Mouse (Mus musculus) gonadal fat pad, adult 2 months (tissue): ENCODE results near the gene Ap1ar. TPM values are rescaled to one million over a fixed set of nuclear protein-coding genes. Genes with fewer than 3 reads are reported as not detected.
"Not testable (repeated sequence)": the region's sequence is repeated elsewhere in the genome, so short reads cannot be mapped to it uniquely, and the experiment has no call there.

Experiments used
- DNase-seq: peaks from one replicate; pipeline ENCODE4 v3.0.0-alpha.2; 2012; ENCODE audit warnings: low read depth
- polyA plus RNA-seq: library from polyadenylated mRNA; depleted of rRNA; stranded (reverse); fragments of >200 nt; gene quantifications from 2 replicates; pipeline ENCODE4 v1.2.3, GENCODE M21; 2012

Ap1ar gene
- polyA plus RNA-seq, 1 experiment: 12.7 TPM

DNA sequence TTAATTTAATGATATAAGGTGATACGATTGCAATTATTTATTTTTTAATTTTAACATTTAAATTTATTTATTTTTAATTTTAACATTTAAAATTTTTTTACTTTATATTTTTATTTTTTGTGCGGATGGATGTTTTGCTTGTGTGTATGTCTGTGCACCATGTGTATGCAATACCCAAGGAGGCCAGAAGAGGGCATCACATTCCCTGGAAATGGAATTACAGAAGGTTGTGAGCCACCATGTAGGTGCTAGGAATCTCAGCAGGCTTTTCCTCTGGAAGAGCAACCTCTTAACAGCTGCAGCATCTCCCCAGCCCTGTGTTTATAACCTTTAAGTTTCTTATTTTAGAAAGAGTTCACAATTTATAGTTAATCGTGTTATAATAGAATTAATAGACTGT, 41.6 kb downstream of the Ap1ar start:
- DNase-seq: no peak

DNA sequence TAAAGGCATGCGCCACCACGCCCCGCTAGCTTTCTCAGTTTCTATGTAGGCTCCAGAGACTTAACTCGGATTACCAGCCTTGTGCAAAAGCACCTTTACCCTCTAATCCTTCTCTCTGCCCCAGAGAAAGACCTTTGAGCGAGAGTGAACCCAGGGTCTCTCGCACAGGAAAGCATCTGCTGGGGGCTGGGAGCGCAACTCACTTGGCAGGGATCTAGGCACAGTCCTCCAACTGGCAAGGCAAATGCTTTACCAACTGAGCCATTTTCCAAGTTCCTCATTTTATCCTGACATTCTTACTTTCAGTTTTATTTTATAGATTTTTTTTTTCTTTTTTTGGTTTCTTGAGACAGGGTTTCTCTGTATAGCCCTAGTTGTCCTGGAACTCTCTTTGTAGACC, 44.3 kb downstream of the Ap1ar start:
- no peak for DNase-seq

DNA sequence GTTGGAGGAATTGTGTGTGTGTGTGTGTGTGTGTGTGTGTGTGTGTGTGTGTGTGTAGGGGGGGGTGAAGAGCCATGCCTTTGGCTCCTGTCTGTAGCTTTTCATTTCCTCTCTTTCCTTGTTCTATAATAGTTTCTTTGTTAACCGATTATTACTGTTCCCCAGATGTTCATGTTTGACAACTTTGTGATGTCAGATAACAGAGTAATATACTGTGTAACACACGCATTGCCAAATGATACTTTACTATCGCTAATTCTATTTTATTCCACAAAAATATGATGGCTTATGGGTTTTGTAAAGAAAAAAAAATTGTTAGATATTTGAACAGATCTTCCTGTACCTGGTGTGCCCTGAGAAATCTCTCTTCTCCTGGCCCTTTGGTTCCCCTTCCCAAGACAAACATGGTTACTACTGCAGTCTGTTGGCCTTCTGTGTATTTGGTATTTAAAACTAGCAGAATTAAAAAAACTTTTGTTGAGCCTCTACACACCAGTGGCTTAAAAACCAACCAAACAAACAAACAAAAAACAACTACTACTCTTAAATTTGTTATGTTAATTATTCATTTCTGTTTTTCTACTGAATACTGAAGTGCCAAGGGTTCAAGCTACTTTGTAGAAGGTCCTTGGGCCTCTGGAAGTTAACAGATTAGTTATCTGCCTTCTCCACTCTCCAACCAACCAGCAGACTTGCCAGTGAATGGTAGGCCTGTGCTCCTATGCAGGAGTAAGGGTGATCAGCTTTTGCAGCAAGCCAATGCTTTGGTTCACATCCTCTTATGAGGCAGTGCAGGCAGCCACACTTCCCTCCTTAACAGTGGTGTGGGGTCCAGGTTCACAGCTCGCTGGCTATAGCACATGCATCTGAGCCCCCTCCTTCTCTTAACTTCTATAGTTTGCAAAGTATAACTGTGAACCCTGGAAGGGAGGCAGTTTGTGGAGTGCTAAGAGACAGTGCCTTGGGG, 45.4 kb downstream of the Ap1ar start:
- no peak for DNase-seq

DNA sequence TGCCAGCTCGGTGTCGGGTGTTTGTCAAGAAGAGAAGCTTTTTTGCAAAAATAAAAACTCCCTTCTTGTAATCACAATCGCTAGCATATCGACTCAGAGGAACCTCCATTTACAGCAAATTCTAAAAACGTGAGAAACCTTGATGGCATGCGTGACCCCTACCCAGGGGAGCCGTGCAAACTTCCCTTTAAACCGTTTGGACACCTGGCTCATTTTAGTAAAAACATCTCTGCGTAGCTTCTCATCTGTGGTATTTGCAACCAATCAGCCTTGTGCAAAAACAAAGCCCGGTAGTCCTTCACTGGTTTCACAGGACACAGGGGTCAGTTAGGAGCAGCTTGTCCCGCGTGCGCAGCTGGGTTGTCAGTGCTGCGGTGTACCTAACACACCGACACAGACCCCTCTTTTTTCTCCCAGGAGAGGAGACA, 46.3 kb downstream of the Ap1ar start:
- DNase-seq: no peak

DNA sequence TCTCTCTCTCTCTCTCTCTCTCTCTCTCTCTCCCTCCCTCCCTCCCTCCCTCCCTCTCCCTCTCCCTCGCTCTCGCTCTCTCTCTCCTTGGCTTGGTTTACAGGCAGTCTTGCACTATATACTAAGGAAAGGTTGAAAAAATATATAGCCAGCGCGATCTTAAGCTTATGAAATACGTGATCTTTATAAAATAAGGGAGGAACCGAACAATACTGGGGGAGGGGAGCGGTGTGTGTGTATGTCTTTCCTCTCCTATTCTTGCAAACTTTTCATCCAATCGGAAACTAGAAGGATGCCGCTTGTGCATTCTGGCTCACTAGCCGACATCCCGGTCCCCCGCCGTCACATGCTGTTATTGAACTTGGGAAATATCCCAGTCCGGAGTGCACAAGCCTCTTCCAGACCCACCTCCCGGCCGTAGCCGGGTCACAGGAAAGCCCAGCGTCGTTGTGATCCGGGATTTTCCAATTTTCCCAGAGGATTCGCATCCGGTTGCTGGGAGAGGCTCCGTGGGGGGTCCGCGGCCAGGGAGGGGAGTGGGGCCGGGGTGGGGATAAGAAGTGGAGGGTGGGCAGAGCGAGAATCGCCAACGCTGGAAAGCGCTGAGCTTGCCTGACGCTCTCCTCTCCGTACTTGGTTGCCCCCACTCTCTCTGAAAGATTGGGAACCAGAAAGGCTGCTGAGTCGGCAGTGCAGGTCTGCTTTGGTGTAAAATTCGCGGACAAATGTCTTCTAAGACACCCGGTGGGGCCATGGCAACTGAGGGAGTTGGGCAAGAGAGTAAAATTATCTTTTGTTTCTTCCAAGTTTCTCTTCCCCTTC, 46.9 kb downstream of the Ap1ar start:
- DNase-seq: no peak

DNA sequence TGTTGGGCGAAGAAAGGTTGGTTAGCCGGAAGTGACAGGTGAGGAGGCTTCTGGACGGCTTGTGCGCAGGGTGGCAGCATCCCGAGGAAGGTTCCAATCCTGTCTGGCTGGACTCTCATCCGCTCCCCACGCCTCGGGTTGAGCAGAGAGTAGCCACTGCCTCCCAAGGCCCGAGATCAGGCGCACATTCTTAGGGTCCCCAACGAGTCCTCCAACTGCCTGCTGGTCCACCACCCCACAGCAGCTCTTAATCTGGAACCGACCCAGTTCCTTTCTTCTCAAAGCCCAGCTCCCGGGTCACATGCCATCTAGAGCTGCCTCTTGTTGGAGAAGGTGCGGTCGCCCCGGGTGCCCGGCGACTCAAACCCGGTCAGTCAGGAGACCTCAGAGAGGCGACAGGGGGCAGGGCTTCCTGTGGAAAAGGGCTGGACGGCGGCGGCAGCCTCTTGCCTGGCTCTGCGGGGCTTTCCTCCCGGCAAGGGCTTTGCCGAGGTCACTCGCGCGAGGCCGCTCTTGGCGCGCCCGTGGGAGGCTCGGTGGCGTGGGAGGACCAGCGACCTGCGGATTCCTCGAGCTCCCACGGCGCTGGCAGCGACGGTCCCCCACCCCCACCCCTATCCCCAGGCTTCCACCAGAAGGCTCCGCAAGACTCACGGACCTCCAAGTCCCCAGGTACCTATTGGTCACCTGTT, 47.7 kb downstream of the Ap1ar start, which contains the start of gene Tifa:
Tifa (plus strand) TSS at position 306 of the 692 bp plus-strand sequence.
- DNase-seq: no peak

DNA sequence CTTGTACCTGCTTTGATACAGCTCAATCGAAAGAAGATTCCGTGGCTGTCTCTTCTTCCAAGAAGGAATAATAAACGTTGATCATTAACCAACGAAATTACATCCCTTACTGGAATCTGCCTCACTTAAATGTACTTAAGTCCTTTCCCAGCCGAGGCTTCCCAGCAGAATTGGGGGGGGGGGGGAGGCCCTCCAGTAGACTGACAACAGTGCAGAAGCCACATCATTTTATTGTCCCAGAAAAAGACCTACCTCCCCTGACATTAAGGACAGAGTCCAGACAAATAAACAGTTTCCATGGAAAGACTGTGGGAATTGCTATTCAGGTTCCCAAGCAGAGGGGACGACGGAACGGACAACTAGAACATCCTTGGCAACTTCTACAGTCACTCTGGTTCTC, 48.4 kb downstream of the Ap1ar start:
- no peak for DNase-seq

DNA sequence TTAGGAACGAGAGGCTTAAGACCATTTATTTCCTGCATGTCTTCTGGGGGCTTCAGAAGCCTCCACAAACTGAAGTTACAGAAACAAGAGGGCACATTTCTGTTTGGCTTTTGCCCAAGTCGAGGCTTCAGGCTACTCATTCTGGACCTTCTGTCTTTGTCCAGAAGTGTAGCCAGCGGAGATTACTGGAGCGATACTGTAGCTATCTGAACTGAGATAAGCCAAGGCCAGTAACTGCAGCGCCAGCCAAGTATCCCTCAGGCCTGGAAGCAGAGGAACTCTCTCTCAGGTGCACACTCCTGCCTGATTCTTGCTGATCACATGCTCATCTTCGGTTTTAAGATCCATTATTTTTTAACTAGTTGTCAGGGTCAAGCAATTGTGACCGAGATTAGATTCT, 49.3 kb downstream of the Ap1ar start:
- DNase-seq: no peak

DNA sequence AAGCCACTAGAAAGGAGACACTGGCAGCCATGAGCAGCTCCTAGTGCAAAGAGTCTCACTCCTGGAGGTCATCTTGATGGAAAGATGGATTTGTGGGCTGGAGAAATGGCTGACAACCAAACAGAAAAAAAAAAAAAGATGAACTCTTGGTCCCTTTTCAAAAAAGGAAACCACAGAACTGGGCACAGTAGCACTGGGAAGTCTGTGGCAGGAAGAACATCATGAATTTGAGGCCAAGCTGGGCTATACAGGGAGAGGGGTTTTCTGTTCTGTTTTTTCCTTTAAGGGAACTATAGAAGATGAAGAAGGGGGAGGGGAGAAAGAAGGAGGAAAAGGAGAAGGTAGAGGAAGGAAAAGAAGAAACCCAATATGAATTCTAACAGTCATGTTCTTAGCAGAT, 50.3 kb downstream of the Ap1ar start:
- DNase-seq: no peak

DNA sequence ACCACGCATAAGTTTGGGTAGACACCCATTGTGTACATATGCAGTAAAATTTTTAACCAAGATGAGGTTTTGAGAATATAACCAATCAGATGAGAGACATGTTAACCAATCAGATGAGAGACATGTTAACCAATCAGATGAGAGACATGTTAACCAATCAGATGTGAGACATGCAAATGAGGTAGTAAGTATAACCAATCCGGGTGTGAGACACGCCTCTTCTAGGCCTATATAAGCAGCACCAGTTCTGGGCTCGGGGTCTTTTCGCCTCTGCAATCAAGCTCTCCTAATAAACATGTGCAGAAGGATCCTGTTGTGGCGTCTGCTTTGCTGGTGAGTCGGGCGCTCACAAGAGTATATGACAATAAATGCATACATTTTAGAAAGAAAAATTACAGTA, 53.6 kb downstream of the Ap1ar start:
- DNase-seq: not testable (repeated sequence)

DNA sequence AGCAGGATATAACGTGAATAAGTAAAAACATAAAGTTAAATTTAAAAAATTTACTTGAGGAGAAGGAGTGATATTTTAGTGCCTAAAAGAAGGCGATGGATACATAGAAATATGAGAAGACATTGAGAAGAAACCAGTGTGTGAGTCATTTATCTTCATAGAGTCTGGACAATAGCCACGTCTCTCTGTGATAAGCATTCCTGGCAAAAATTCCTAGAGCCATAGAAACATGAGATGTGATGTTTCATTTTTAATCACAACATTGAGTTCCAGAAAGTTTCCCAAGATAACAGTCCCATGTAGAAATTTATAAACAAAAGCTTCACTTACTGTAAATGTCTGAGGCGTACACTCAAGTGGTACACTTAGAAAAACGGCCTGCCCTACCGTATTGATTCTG, 54.4 kb downstream of the Ap1ar start:
- DNase-seq: no peak

DNA sequence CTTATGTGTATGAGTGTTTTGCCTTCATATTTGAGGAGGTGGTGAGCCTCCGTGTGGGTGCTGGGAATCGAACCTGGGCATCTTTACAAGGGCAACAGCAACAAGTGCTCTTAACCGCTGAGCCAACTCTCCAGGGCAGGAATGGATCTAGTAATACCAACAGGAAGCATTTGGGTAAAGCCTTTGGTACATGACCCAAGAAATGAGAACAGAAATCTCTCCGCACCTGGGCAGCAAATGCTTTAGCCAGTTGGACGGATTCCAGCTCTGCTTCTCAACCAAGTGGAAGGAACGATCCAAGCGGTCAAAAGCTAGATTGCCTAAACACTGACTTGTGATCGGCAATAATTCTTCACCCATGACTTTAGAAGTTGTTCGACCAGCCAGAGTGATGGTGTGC, 56.4 kb downstream of the Ap1ar start:
- DNase-seq: peak; percentile 90

DNA sequence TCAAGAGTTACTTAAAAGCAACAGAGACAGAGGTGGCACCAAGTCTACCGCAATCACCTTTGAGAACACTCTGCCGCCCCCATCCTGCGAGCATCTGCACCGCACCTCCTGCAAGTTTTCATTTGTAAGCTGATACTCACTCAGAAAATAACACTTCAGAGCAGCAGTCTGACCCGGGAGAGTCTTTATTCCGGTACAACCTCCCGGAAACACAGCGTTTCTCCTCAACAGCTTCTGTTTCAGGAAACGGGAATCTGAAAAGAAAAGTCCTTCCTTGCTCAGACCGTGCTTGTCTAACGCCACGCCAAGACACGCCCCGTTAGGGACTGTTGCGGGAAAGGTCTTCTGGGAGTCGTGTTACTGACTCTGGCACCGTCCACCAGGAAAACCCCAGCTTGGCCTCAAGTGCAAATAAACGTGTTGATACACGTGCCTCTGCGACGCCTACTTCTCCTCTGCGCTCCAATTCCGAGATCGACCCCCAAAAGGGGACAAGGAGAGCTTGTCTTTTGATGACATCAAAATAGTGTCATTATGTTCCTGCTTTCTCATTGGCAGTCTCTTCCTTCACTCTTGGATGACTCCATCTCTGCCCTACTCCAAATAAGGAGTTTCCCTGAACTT, 57.2 kb downstream of the Ap1ar start, which contains the start of gene Alpk1:
Alpk1 (minus strand) TSS at position 507 of the 624 bp plus-strand sequence.
- no peak for DNase-seq

DNA sequence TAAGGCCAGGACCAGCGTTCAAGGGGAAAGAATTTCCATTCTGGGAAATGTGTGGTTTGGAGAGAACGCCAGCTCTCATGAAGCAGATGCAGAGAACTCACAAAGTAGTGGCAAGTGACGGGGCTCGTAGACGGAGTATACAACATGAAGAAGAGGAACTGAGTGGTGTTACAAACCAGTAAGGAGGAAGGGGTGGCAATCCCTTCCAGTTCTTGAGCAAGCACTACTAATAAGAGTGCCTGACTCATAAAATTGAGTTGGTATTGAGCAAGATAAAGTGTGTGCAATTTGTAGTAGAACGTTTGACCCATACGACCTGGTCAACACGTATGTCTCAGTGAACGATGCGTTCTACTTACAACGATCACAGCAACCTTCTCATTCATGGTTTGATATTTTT, 68.2 kb downstream of the Ap1ar start:
- DNase-seq: no peak

DNA sequence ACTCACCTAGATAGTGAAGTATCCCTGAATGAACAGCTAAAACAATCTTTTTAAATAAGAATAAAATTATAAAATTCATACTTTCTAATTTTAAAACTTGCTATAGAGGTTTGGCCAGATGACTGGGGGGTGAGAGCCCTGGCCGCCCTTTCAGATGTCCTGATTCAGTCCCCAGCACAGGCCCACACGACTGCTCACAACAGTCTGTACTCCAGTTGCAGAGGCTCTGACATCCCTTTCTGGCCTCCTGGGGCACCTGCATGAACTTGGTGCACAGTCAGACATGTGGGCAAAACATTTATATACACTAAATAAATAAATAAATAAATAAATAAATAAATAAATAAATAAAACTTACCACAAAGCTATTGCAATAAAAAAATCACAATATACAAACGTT, 71.4 kb downstream of the Ap1ar start:
- DNase-seq: no peak

DNA sequence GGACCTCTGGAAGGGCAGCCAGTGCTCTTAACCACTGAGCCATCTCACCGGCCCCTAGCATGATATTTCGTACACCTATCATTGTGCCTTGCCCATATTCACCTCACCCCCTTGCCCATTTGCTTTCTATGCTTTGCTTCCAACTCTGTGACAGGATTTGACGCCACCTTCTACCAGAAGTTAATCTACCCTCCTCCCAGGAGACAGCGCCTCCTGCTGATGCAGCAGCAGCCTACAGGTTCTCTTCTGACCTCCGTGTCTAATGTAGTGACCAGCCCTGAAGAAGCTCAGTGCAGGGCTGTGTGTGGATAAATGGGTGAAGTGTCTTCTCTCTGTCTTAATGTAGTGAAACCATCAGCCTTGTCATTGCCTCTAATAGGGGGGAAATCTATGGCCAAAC, 72.8 kb downstream of the Ap1ar start:
- DNase-seq: no peak

DNA sequence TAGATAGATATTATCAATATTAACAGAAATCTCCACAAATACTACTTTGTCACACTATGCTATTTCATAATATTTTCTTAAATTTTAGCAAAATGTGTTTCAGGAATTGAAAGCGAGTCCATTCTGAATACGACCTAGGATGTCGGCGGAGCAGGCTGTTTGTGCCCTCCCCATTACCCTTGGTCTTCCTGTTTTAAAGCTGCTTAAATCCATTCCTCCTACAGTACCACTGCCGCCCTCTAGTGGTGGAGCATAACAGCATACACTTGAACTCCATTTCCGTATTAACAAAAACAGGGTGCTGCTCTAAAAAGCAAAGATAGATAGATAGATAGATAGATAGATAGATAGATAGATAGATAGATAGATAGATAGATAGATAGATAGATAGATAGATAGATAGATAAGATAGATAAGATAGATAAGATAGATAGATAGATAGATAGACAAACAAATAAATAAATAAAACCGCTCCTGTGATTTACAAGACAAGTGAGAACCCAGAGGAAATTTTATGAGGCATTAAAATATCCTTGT, 74.2 kb downstream of the Ap1ar start:
- DNase-seq: no peak

DNA sequence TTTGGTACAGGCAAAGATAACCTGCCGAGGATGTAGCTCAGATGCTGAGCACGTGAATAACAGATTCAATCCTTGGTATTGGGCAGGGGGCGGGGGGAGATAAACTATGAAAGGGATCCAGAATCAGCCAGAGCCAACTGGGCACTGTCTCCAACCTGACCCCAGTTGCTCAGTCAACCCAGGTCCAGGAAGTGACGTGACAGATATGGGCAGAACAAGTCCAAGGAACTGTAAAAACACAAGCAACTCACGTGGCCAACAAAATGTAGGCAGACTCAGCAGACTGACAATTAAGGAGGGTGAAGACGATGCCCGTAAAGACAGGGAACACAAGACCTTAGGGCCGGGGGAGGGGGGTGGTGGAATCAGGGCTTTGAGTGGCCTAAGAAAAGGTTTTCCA, 74.9 kb downstream of the Ap1ar start:
- DNase-seq: no peak

DNA sequence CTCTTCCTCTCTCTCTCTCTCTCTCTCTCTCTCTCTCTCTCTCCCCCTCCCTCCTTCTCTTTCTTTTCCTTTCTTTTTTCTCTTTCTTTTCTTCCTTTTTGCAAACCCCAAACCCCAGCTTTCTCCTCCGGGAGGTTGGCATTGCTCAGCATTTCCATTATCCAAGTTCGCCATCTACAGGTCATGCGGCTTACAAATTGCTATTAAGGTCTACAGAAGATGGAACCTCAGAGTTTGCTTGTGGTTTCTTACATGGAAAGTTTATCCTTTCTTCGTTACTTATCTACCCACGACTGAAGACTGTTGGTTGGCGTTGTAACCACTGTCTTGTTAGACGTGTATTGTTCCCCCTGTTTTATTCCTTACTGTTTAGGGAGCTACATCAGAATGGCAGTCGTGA, 78.1 kb downstream of the Ap1ar start:
- no peak for DNase-seq

DNA sequence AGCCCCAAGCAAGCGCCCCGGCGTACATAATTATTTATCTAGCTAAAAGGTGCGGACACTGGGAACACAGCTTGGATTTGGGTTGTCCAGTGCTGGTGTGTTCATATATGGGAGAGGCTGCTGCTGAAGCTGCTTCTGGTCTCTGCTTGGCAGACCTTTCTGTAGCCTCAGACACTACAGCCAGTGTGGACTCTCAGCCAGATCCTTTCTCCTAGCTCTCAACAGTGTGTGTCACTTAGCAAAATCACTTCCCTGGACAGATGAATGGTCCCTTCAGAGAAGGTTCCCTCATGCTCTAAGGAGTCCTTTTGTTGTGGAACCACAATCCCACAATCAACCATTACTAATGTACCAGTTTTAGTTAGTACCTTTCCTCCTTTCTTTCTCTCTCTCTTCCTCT, 78.5 kb downstream of the Ap1ar start:
- DNase-seq: no peak

DNA sequence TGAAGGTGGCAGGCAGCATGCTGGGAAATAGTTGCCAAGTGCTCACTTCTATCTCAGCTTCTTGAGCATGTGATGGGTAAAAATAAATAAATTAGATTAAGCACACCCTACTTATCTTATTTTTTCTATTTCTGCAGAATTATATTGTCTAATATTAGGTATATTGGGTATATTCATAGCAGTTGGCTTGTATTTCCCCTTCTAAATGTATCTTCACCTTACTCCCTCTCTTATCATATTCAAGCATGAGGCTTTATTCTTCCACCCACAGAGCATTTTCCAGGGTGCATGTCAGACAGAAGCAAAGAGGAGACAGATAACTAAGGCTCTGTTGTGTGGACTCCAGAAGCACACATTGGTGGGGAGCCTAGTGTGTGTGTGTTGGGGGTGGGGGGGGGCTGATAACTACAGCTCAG, 79.4 kb downstream of the Ap1ar start:
- no peak for DNase-seq
